Mouse (Mus musculus) stomach, embryonic 15.5 days (tissue): Measurements from ENCODE around the gene D17Wsu92e. TPM values are rescaled to one million over a fixed set of nuclear protein-coding genes. Genes with fewer than 3 reads are reported as not detected.

Experiments
- ATAC-seq: fragments of 200-750 bp; cut with Nextera tagmentation; 2 replicates; pipeline ENCODE4 v1.8.0; 2017; ENCODE audit warnings: low read depth, moderate number of reproducible peaks, moderate TSS enrichment; ENCODE audit not compliant: insufficient read depth, low FRiP score
- H3K27ac ChIP-seq: fragments of 300-500 bp; sonication (generic); 2 replicates; pipeline ENCODE4 v1.5.1; 2015; ENCODE audit warnings: mild to moderate bottlenecking, inconsistent platforms
- H3K27me3 ChIP-seq: fragments of 300-500 bp; sonication (generic); replicated peaks from 2 replicates; pipeline ENCODE4 v1.6.1; 2015; ENCODE audit warnings: inconsistent platforms
- H3K36me3 ChIP-seq: fragments of 300-500 bp; sonication (generic); 2 replicates; pipeline ENCODE4 v1.6.1; 2015; ENCODE audit warnings: inconsistent platforms
- H3K4me1 ChIP-seq: fragments of 300-500 bp; sonication (generic); 2 replicates; pipeline ENCODE4 v1.6.1; 2015; ENCODE audit warnings: inconsistent platforms
- H3K4me2 ChIP-seq: fragments of 300-500 bp; sonication (generic); 2 replicates; pipeline ENCODE4 v1.6.1; 2015; ENCODE audit warnings: mild to moderate bottlenecking, inconsistent platforms
- H3K4me3 ChIP-seq: fragments of 300-500 bp; sonication (generic); replicated peaks from 2 replicates; pipeline ENCODE4 v1.5.1; 2015; ENCODE audit warnings: inconsistent platforms
- H3K9ac ChIP-seq: fragments of 300-500 bp; sonication (generic); 2 replicates; pipeline ENCODE4 v1.6.1; 2015; ENCODE audit warnings: inconsistent platforms
- H3K9me3 ChIP-seq: fragments of 300-500 bp; sonication (generic); 2 replicates; pipeline ENCODE4 v1.6.1; 2016; ENCODE audit warnings: inconsistent platforms
- WGBS: fragments of 180-500 bp; shearing (Covaris S2); methylation state at CpG from one replicate; pipeline ENCODE4 v1.1.7; 2015; 5-methylcytosine and 5-hydroxymethylcytosine counted together
- polyA plus RNA-seq: library from polyadenylated mRNA; unstranded; fragments of >200 nt; fragmentation: Nextera tagmentation; extraction: Ambion mirVana; gene quantifications from 2 replicates; pipeline ENCODE4 v1.2.1, GENCODE M21; 2015

Gene D17Wsu92e
- polyA plus RNA-seq, 1 experiment from 2014 or later, result 23.1 TPM

GRCm38 (mm10) chr17:27726527-27726926, 93.9 kb downstream of the D17Wsu92e start:
- WGBS, result 35% methylated on average over 7 of the region's 7 CpGs
- Histone ChIP-seq H3K9ac (no peak overlapping the region), H3K27me3 (no peaks in the 10 kb centered on the region), H3K36me3 (no peaks in the 10 kb centered on the region), H3K9me3 (no peaks in the 10 kb centered on the region), H3K4me1 (peaks cover 22% of the 10 kb centered on the region), H3K4me3 (peak overlapping the region; percentile 37; the same call in 1 of the 2 replicates), H3K27ac (peak overlapping the region; percentile 40), H3K4me2 (peak overlapping the region; percentile 44)
- 0 out of 2 replicates have a peak, but pooled peaks have one; percentile 9 for ATAC-seq

GRCm38 (mm10) chr17:27725412-27725811, 95.0 kb downstream of the D17Wsu92e start:
- Histone ChIP-seq H3K9ac (no peak overlapping the region), H3K4me2 (peak overlapping the region; percentile 44), H3K9me3 (no peaks in the 10 kb centered on the region), H3K4me1 (peaks cover 22% of the 10 kb centered on the region), H3K4me3 (no peak overlapping the region), H3K27me3 (no peaks in the 10 kb centered on the region), H3K27ac (no peak overlapping the region), H3K36me3 (no peaks in the 10 kb centered on the region)
- 19% methylated on average over 10 of the region's 10 CpGs for WGBS
- no peak for ATAC-seq

GRCm38 (mm10) chr17:27725011-27725410, 95.4 kb downstream of the D17Wsu92e start:
- Histone ChIP-seq H3K4me1 (peaks cover 22% of the 10 kb centered on the region), H3K27me3 (no peaks in the 10 kb centered on the region), H3K9me3 (no peaks in the 10 kb centered on the region), H3K4me3 (no peak overlapping the region), H3K27ac (no peak overlapping the region), H3K9ac (no peak overlapping the region), H3K4me2 (peak overlapping the region; percentile 44; the same call in 1 of the 2 replicates), H3K36me3 (no peaks in the 10 kb centered on the region)
- no peak for ATAC-seq
- 48% methylated on average over 10 of the region's 10 CpGs for WGBS

- H3K4me2 ChIP-seq, result no peak overlapping the region
- no peak overlapping the region for H3K9ac ChIP-seq
- H3K9me3 ChIP-seq, result no peaks in the 10 kb centered on the region
- 21% methylated on average over 3 of the region's 3 CpGs for WGBS
- H3K27me3 ChIP-seq, result no peaks in the 10 kb centered on the region
- no peak overlapping the region for H3K27ac ChIP-seq
- H3K4me3 ChIP-seq, result no peak overlapping the region
- H3K4me1 ChIP-seq, result peaks cover 22% of the 10 kb centered on the region
- ATAC-seq, result no peak
- no peaks in the 10 kb centered on the region for H3K36me3 ChIP-seq
These were observed 96.1 kb downstream of the D17Wsu92e start for GRCm38 (mm10) chr17:27724327-27724726.

- H3K36me3 ChIP-seq, result no peaks in the 10 kb centered on the region
- WGBS, result 62% methylated on average over 7 of the region's 9 CpGs
- peak; percentile 36; the same call in 1 of the 2 replicates for ATAC-seq
- no peaks in the 10 kb centered on the region for H3K27me3 ChIP-seq
- H3K4me2 ChIP-seq, result no peak overlapping the region
- H3K4me3 ChIP-seq, result no peak overlapping the region
- H3K9ac ChIP-seq, result no peak overlapping the region
- no peaks in the 10 kb centered on the region for H3K9me3 ChIP-seq
- no peak overlapping the region for H3K27ac ChIP-seq
- peaks cover 22% of the 10 kb centered on the region for H3K4me1 ChIP-seq
These were observed 99.3 kb downstream of the D17Wsu92e start for GRCm38 (mm10) chr17:27721125-27721664.

GRCm38 (mm10) chr17:27720326-27720725, 100.1 kb downstream of the D17Wsu92e start:
- Histone ChIP-seq H3K4me1 (peaks cover 17% of the 10 kb centered on the region), H3K27me3 (no peaks in the 10 kb centered on the region), H3K4me3 (no peak overlapping the region), H3K36me3 (no peaks in the 10 kb centered on the region), H3K27ac (no peak overlapping the region), H3K9ac (no peak overlapping the region), H3K9me3 (no peaks in the 10 kb centered on the region), H3K4me2 (no peak overlapping the region)
- no peak for ATAC-seq
- whole genome bisulfite sequencing, result 65% methylated on average over 9 of the region's 9 CpGs

- Histone ChIP-seq H3K9ac (no peak overlapping the region), H3K4me3 (no peak overlapping the region), H3K4me1 (peaks cover 11% of the 10 kb centered on the region), H3K4me2 (no peak overlapping the region), H3K27ac (no peak overlapping the region), H3K36me3 (no peaks in the 10 kb centered on the region), H3K9me3 (no peaks in the 10 kb centered on the region), H3K27me3 (no peaks in the 10 kb centered on the region)
- no peak for ATAC-seq
- WGBS, result 74% methylated on average over 14 of the region's 14 CpGs
These were observed 100.8 kb downstream of the D17Wsu92e start for GRCm38 (mm10) chr17:27719663-27720062.

GRCm38 (mm10) chr17:27718250-27718649, 102.2 kb downstream of the D17Wsu92e start:
- Histone ChIP-seq H3K4me1 (peaks cover 10% of the 10 kb centered on the region), H3K4me2 (no peak overlapping the region), H3K27me3 (no peaks in the 10 kb centered on the region), H3K36me3 (no peaks in the 10 kb centered on the region), H3K9ac (no peak overlapping the region), H3K27ac (no peak overlapping the region), H3K9me3 (no peaks in the 10 kb centered on the region), H3K4me3 (no peak overlapping the region)
- ATAC-seq, result no peak
- 61% methylated on average over 5 of the region's 5 CpGs for WGBS

- 4% methylated on average over 16 of the region's 16 CpGs for WGBS
- Histone ChIP-seq H3K27ac (no peak overlapping the region), H3K27me3 (no peaks in the 10 kb centered on the region), H3K9ac (no peak overlapping the region; the same call in 1 of the 2 replicates), H3K4me3 (peak overlapping the region; percentile 15), H3K4me2 (peak overlapping the region; percentile 47), H3K9me3 (no peaks in the 10 kb centered on the region), H3K36me3 (no peaks in the 10 kb centered on the region), H3K4me1 (peaks cover 10% of the 10 kb centered on the region)
- peak; percentile 33; the same call in 1 of the 2 replicates for ATAC-seq
These were observed 103.6 kb downstream of the D17Wsu92e start for GRCm38 (mm10) chr17:27716804-27717203.

GRCm38 (mm10) chr17:27712832-27713231, 107.6 kb downstream of the D17Wsu92e start:
- no peak overlapping the region for H3K4me2 ChIP-seq
- no peak overlapping the region for H3K27ac ChIP-seq
- H3K4me1 ChIP-seq, result peaks cover 10% of the 10 kb centered on the region
- H3K36me3 ChIP-seq, result no peaks in the 10 kb centered on the region
- no peaks in the 10 kb centered on the region for H3K9me3 ChIP-seq
- no peak overlapping the region for H3K9ac ChIP-seq
- H3K27me3 ChIP-seq, result no peaks in the 10 kb centered on the region
- 47% methylated on average over 1 of the region's 1 CpGs for WGBS
- no peak overlapping the region for H3K4me3 ChIP-seq
- ATAC-seq, result no peak

- H3K27me3 ChIP-seq, result peaks cover 6% of the 10 kb centered on the region; the same call in 1 of the 2 replicates
- H3K9me3 ChIP-seq, result no peaks in the 10 kb centered on the region
- ATAC-seq, result no peak
- H3K4me3 ChIP-seq, result no peak overlapping the region
- WGBS, result 81% methylated on average over 5 of the region's 5 CpGs
- no peak overlapping the region for H3K4me2 ChIP-seq
- no peak overlapping the region for H3K9ac ChIP-seq
- H3K27ac ChIP-seq, result no peak overlapping the region
- H3K36me3 ChIP-seq, result no peaks in the 10 kb centered on the region
- H3K4me1 ChIP-seq, result no peaks in the 10 kb centered on the region
These were observed 110.8 kb downstream of the D17Wsu92e start for GRCm38 (mm10) chr17:27709650-27710049.

GRCm38 (mm10) chr17:27707954-27708661, 112.3 kb downstream of the D17Wsu92e start:
- Histone ChIP-seq H3K9ac (no peak overlapping the region), H3K27ac (0 out of 2 replicates have a peak overlapping the region, but pooled peaks have one; percentile 5), H3K4me2 (peak overlapping the region; percentile 58), H3K4me3 (peak overlapping the region; percentile 31), H3K9me3 (no peaks in the 10 kb centered on the region), H3K27me3 (peaks cover 6% of the 10 kb centered on the region; the same call in 1 of the 2 replicates), H3K36me3 (no peaks in the 10 kb centered on the region), H3K4me1 (0 out of 2 replicates have a peak, but pooled peaks cover 5% of the 10 kb centered on the region)
- WGBS, result 3% methylated on average over 25 of the region's 25 CpGs
- peak; percentile 84 for ATAC-seq
